Mouse (Mus musculus) neural tube, embryonic 14.5 days (tissue): ENCODE data around the gene Ehf. TPM values are rescaled to one million over a fixed set of nuclear protein-coding genes. Genes with fewer than 3 reads are reported as not detected.

Experiments
- ATAC-seq: fragments of 200-750 bp; cut with Nextera tagmentation; 2 replicates; pipeline ENCODE4 v1.8.0; 2017; ENCODE audit warnings: low read depth, mild to moderate bottlenecking, moderate TSS enrichment, moderate library complexity
- H3K27ac ChIP-seq: fragments of 300-500 bp; sonication (generic); 2 replicates; pipeline ENCODE4 v1.5.1; 2014; ENCODE audit warnings: low read depth, mild to moderate bottlenecking, control low read depth, low read length, moderate library complexity, mixed read lengths
- H3K27me3 ChIP-seq: fragments of 300-500 bp; sonication (generic); 2 replicates; pipeline ENCODE4 v1.6.1; 2014; ENCODE audit warnings: low read length; ENCODE audit not compliant: control insufficient read depth, insufficient read depth
- H3K36me3 ChIP-seq: fragments of 300-500 bp; sonication (generic); 2 replicates; pipeline ENCODE4 v1.6.1; 2014; ENCODE audit warnings: low read length, mixed read lengths; ENCODE audit not compliant: control insufficient read depth, insufficient read depth
- H3K4me1 ChIP-seq: fragments of 300-500 bp; sonication (generic); 2 replicates; pipeline ENCODE4 v1.6.1; 2014; ENCODE audit warnings: low read length; ENCODE audit not compliant: control insufficient read depth, insufficient read depth
- H3K4me2 ChIP-seq: fragments of 300-500 bp; sonication (generic); 2 replicates; pipeline ENCODE4 v1.6.1; 2014; ENCODE audit warnings: mild to moderate bottlenecking, low read depth, low read length, control low read depth
- H3K4me3 ChIP-seq: fragments of 300-500 bp; sonication (generic); 2 replicates; pipeline ENCODE4 v1.5.1; 2014; ENCODE audit warnings: low read depth, low read length, control low read depth, mixed read lengths
- H3K9ac ChIP-seq: fragments of 300-500 bp; sonication (generic); replicated peaks from 2 replicates; pipeline ENCODE4 v1.6.1; 2014; ENCODE audit warnings: low read depth, mild to moderate bottlenecking, control low read depth, low read length, mixed read lengths
- H3K9me3 ChIP-seq: fragments of 300-500 bp; sonication (generic); 2 replicates; pipeline ENCODE4 v1.6.1; 2016; ENCODE audit warnings: low read length; ENCODE audit not compliant: control insufficient read depth
- WGBS: fragments of 180-500 bp; shearing (Covaris S2); extraction: QIAGEN DNeasy Blood & Tissue Kit; methylation state at CpG from one replicate; pipeline ENCODE4 v1.1.7; 2014; 5-methylcytosine and 5-hydroxymethylcytosine counted together
- polyA plus RNA-seq: library from polyadenylated mRNA; unstranded; fragments of >200 nt; fragmentation: Nextera tagmentation; extraction: Ambion mirVana; gene quantifications from 2 replicates; pipeline ENCODE4 v1.2.1, GENCODE M21; 2014

Gene Ehf
- polyA plus RNA-seq, 1 experiment from 2014 or later, result not detected

GRCm38 (mm10) chr2:103214861-103215260 is 88.2 kb downstream of the Ehf start:
- Histone ChIP-seq H3K4me1 (no peaks in the 10 kb centered on the region), H3K27me3 (no peaks in the 10 kb centered on the region), H3K36me3 (no peaks in the 10 kb centered on the region), H3K4me2 (no peak overlapping the region), H3K9ac (no peak overlapping the region), H3K4me3 (no peak overlapping the region), H3K9me3 (no peaks in the 10 kb centered on the region), H3K27ac (no peak overlapping the region)
- WGBS, result 37% methylated on average over 8 of the region's 8 CpGs
- ATAC-seq, result no peak

GRCm38 (mm10) chr2:103213547-103213946 is 89.5 kb downstream of the Ehf start:
- Histone ChIP-seq H3K27me3 (no peaks in the 10 kb centered on the region), H3K27ac (no peak overlapping the region), H3K4me2 (no peak overlapping the region), H3K4me1 (no peaks in the 10 kb centered on the region), H3K9ac (no peak overlapping the region), H3K36me3 (no peaks in the 10 kb centered on the region), H3K9me3 (no peaks in the 10 kb centered on the region), H3K4me3 (no peak overlapping the region)
- WGBS, result 53% methylated on average over 1 of the region's 1 CpGs
- ATAC-seq, result no peak

Other genes with a start within 250 kb of the Ehf start
- 72.1 and 76.7 TPM in 2 replicates for gene Pdhx, start 229.8 kb downstream of the Ehf start, polyA plus RNA-seq
- 52.1 and 56.3 TPM in 2 replicates for gene Apip, start 229.6 kb downstream of the Ehf start, polyA plus RNA-seq
- gene Elf5, start 108.4 kb upstream of the Ehf start, polyA plus RNA-seq, result not detected in 2 replicates
- 104 and 113 TPM in 2 replicates for gene Cat, start 181.9 kb upstream of the Ehf start, polyA plus RNA-seq